Mouse (Mus musculus): ENCODE results near the gene Olfr653.

DNA sequence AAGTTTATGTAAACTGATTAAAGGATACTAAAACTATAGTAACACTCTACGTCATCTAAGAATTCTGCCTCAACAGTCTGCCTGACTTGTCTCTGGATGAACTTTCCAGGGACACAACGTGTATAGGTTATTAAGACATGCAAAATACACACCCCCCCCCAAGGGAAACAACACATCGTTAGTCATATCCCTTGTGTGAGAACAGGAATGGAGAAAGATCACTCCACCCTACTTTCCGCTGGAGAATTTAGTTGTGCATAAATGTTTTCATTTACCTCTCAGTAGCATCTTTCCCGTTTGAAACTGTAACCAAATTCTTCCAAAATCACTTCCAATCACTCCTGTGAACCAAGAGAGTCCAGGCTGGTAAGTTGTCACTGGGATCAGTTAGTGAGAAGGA lies 27.3 kb upstream of the Olfr653 start, which contains the start of gene Olfr651:
- TF ChIP-seq POLR2A (IDR thresholded peaks at IDR 0.05; ENCODE audit: borderline replicate concordance, control insufficient read depth, low read depth, low read length) (no peak), CTCF (IDR thresholded peaks at IDR 0.05; ENCODE audit: control insufficient read depth, insufficient read depth, low read length) (no peak)

Measured in bone marrow, adult 2 months (tissue).